Mouse (Mus musculus): ENCODE measurements around the gene Pak6. TPM values are rescaled to one million over a fixed set of nuclear protein-coding genes. Genes with fewer than 3 reads are reported as not detected.

Pak6 gene
- polyA plus RNA-seq, 1 experiment from 2014 or later, result 1.6 TPM

- Histone ChIP-seq H3K36me3 (ENCODE audit: control insufficient read depth, insufficient read depth, low read length) (no peaks in the 10 kb centered on the region), H3K4me2 (ENCODE audit: low read depth) (no peak overlapping the region), H3K9ac (ENCODE audit: low read length) (no peak overlapping the region), H3K4me3 (ENCODE audit: low read depth, low read length) (no peak overlapping the region), H3K27me3 (ENCODE audit: control insufficient read depth, insufficient read depth, low read length) (peaks cover 12% of the 10 kb centered on the region; the same call in 1 of the 2 replicates), H3K27ac (ENCODE audit: low read depth, low read length) (no peak overlapping the region), H3K9me3 (ENCODE audit: control insufficient read depth, low read length) (no peaks in the 10 kb centered on the region), H3K4me1 (ENCODE audit: control insufficient read depth, insufficient read depth, low read length) (peaks cover 3% of the 10 kb centered on the region; the same call in 1 of the 2 replicates)
- DNase-seq (ENCODE audit: low spot score) (no peak), ATAC-seq (ENCODE audit: insufficient read depth, low FRiP score, low TSS enrichment) (no peak)
- 28% methylated on average over 9 of the region's 9 CpGs for WGBS
These were observed 64.8 kb downstream of the Pak6 start for GRCm38 (mm10) chr2:118727911-118728310.

- H3K4me2 ChIP-seq (ENCODE audit: low read depth), result no peak within 1 kb of the TSS
- WGBS, result 15% methylated on average over 7 of the region's 7 CpGs
- H3K9me3 ChIP-seq (ENCODE audit: control insufficient read depth, low read length), result no peaks in the 10 kb centered on the region
- H3K27me3 ChIP-seq (ENCODE audit: control insufficient read depth, insufficient read depth, low read length), result peaks cover 12% of the 10 kb centered on the region; the same call in 1 of the 2 replicates
- no peak for ATAC-seq (ENCODE audit: insufficient read depth, low FRiP score, low TSS enrichment)
- H3K4me1 ChIP-seq (ENCODE audit: control insufficient read depth, insufficient read depth, low read length), result peaks cover 3% of the 10 kb centered on the region; the same call in 1 of the 2 replicates
- H3K27ac ChIP-seq (ENCODE audit: low read depth, low read length), result no peak within 1 kb of the TSS
- no peak within 1 kb of the TSS for H3K4me3 ChIP-seq (ENCODE audit: low read depth, low read length)
- H3K36me3 ChIP-seq (ENCODE audit: control insufficient read depth, insufficient read depth, low read length), result no peaks in the 10 kb centered on the region
- no peak within 1 kb of the TSS for H3K9ac ChIP-seq (ENCODE audit: low read length)
- DNase-seq (ENCODE audit: low spot score), result no peak
These were observed 65.2 kb downstream of the Pak6 start, which contains the start of gene Plcb2 for GRCm38 (mm10) chr2:118728337-118728736. Gene Plcb2, minus strand, starts transcription at chr2:118728438.

- DNase-seq (ENCODE audit: low spot score), result no peak
- no peak for ATAC-seq (ENCODE audit: insufficient read depth, low FRiP score, low TSS enrichment)
- H3K4me2 ChIP-seq (ENCODE audit: low read depth), result no peak overlapping the region
- H3K27me3 ChIP-seq (ENCODE audit: control insufficient read depth, insufficient read depth, low read length), result peaks cover 12% of the 10 kb centered on the region; the same call in 1 of the 2 replicates
- H3K9ac ChIP-seq (ENCODE audit: low read length), result no peak overlapping the region
- no peak overlapping the region for H3K4me3 ChIP-seq (ENCODE audit: low read depth, low read length)
- WGBS, result 44% methylated on average over 4 of the region's 4 CpGs
- no peaks in the 10 kb centered on the region for H3K9me3 ChIP-seq (ENCODE audit: control insufficient read depth, low read length)
- H3K27ac ChIP-seq (ENCODE audit: low read depth, low read length), result no peak overlapping the region
- H3K4me1 ChIP-seq (ENCODE audit: control insufficient read depth, insufficient read depth, low read length), result peaks cover 3% of the 10 kb centered on the region; the same call in 1 of the 2 replicates
- no peaks in the 10 kb centered on the region for H3K36me3 ChIP-seq (ENCODE audit: control insufficient read depth, insufficient read depth, low read length)
These were observed 66.1 kb downstream of the Pak6 start for GRCm38 (mm10) chr2:118729194-118729593.

- WGBS, result 29% methylated on average over 8 of the region's 8 CpGs
- H3K9ac ChIP-seq (ENCODE audit: low read length), result no peak overlapping the region
- H3K36me3 ChIP-seq (ENCODE audit: control insufficient read depth, insufficient read depth, low read length), result no peaks in the 10 kb centered on the region
- no peak overlapping the region for H3K4me3 ChIP-seq (ENCODE audit: low read depth, low read length)
- H3K4me2 ChIP-seq (ENCODE audit: low read depth), result no peak overlapping the region
- DNase-seq (ENCODE audit: low spot score) (no peak), ATAC-seq (ENCODE audit: insufficient read depth, low FRiP score, low TSS enrichment) (no peak)
- H3K9me3 ChIP-seq (ENCODE audit: control insufficient read depth, low read length), result no peaks in the 10 kb centered on the region
- H3K27me3 ChIP-seq (ENCODE audit: control insufficient read depth, insufficient read depth, low read length), result peaks cover 12% of the 10 kb centered on the region; the same call in 1 of the 2 replicates
- H3K27ac ChIP-seq (ENCODE audit: low read depth, low read length), result no peak overlapping the region
- H3K4me1 ChIP-seq (ENCODE audit: control insufficient read depth, insufficient read depth, low read length), result peaks cover 3% of the 10 kb centered on the region; the same call in 1 of the 2 replicates
These were observed 66.9 kb downstream of the Pak6 start for GRCm38 (mm10) chr2:118729816-118730621.

- no peak for ATAC-seq (ENCODE audit: insufficient read depth, low FRiP score, low TSS enrichment)
- H3K4me1 ChIP-seq (ENCODE audit: control insufficient read depth, insufficient read depth, low read length), result peaks cover 3% of the 10 kb centered on the region; the same call in 1 of the 2 replicates
- H3K27me3 ChIP-seq (ENCODE audit: control insufficient read depth, insufficient read depth, low read length), result peaks cover 12% of the 10 kb centered on the region; the same call in 1 of the 2 replicates
- no peak overlapping the region for H3K4me3 ChIP-seq (ENCODE audit: low read depth, low read length)
- DNase-seq (ENCODE audit: low spot score), result peak; percentile 51
- no peak overlapping the region for H3K27ac ChIP-seq (ENCODE audit: low read depth, low read length)
- no peak overlapping the region for H3K4me2 ChIP-seq (ENCODE audit: low read depth)
- no peak overlapping the region for H3K9ac ChIP-seq (ENCODE audit: low read length)
- no peaks in the 10 kb centered on the region for H3K9me3 ChIP-seq (ENCODE audit: control insufficient read depth, low read length)
- no peaks in the 10 kb centered on the region for H3K36me3 ChIP-seq (ENCODE audit: control insufficient read depth, insufficient read depth, low read length)
- WGBS, result 5% methylated on average over 3 of the region's 3 CpGs
These were observed 67.5 kb downstream of the Pak6 start for GRCm38 (mm10) chr2:118730622-118730915.

- no peak overlapping the region for H3K9ac ChIP-seq (ENCODE audit: low read length)
- peaks cover 3% of the 10 kb centered on the region; the same call in 1 of the 2 replicates for H3K4me1 ChIP-seq (ENCODE audit: control insufficient read depth, insufficient read depth, low read length)
- H3K36me3 ChIP-seq (ENCODE audit: control insufficient read depth, insufficient read depth, low read length), result no peaks in the 10 kb centered on the region
- no peak overlapping the region for H3K4me2 ChIP-seq (ENCODE audit: low read depth)
- DNase-seq (ENCODE audit: low spot score), result no peak
- 79% methylated on average over 5 of the region's 5 CpGs for WGBS
- no peak for ATAC-seq (ENCODE audit: insufficient read depth, low FRiP score, low TSS enrichment)
- no peak overlapping the region for H3K4me3 ChIP-seq (ENCODE audit: low read depth, low read length)
- no peaks in the 10 kb centered on the region for H3K9me3 ChIP-seq (ENCODE audit: control insufficient read depth, low read length)
- peaks cover 12% of the 10 kb centered on the region; the same call in 1 of the 2 replicates for H3K27me3 ChIP-seq (ENCODE audit: control insufficient read depth, insufficient read depth, low read length)
- no peak overlapping the region for H3K27ac ChIP-seq (ENCODE audit: low read depth, low read length)
These were observed 68.9 kb downstream of the Pak6 start for GRCm38 (mm10) chr2:118731981-118732380.

GRCm38 (mm10) chr2:118733341-118733740, 70.2 kb downstream of the Pak6 start:
- ATAC-seq (ENCODE audit: insufficient read depth, low FRiP score, low TSS enrichment), result no peak
- no peaks in the 10 kb centered on the region for H3K9me3 ChIP-seq (ENCODE audit: control insufficient read depth, low read length)
- peaks cover under 1% of the 10 kb centered on the region; the same call in 1 of the 2 replicates for H3K4me1 ChIP-seq (ENCODE audit: control insufficient read depth, insufficient read depth, low read length)
- H3K4me3 ChIP-seq (ENCODE audit: low read depth, low read length), result no peak overlapping the region
- no peak overlapping the region for H3K4me2 ChIP-seq (ENCODE audit: low read depth)
- DNase-seq (ENCODE audit: low spot score), result no peak
- no peak overlapping the region for H3K9ac ChIP-seq (ENCODE audit: low read length)
- no peak overlapping the region for H3K27ac ChIP-seq (ENCODE audit: low read depth, low read length)
- WGBS, result 67% methylated on average over 5 of the region's 5 CpGs
- H3K36me3 ChIP-seq (ENCODE audit: control insufficient read depth, insufficient read depth, low read length), result no peaks in the 10 kb centered on the region
- H3K27me3 ChIP-seq (ENCODE audit: control insufficient read depth, insufficient read depth, low read length), result peaks cover 10% of the 10 kb centered on the region; the same call in 1 of the 2 replicates

GRCm38 (mm10) chr2:118740341-118740740, 77.2 kb downstream of the Pak6 start:
- DNase-seq (ENCODE audit: low spot score), result no peak
- Histone ChIP-seq H3K9ac (ENCODE audit: low read length) (no peak overlapping the region), H3K27me3 (ENCODE audit: control insufficient read depth, insufficient read depth, low read length) (peaks cover 8% of the 10 kb centered on the region), H3K4me1 (ENCODE audit: control insufficient read depth, insufficient read depth, low read length) (peaks cover 9% of the 10 kb centered on the region), H3K4me3 (ENCODE audit: low read depth, low read length) (no peak overlapping the region), H3K36me3 (ENCODE audit: control insufficient read depth, insufficient read depth, low read length) (no peaks in the 10 kb centered on the region), H3K9me3 (ENCODE audit: control insufficient read depth, low read length) (no peaks in the 10 kb centered on the region), H3K27ac (ENCODE audit: low read depth, low read length) (no peak overlapping the region), H3K4me2 (ENCODE audit: low read depth) (no peak overlapping the region)
- no peak for ATAC-seq (ENCODE audit: insufficient read depth, low FRiP score, low TSS enrichment)
- WGBS, result 73% methylated on average over 3 of the region's 3 CpGs

- H3K4me1 ChIP-seq (ENCODE audit: control insufficient read depth, insufficient read depth, low read length), result peaks cover 9% of the 10 kb centered on the region
- H3K9ac ChIP-seq (ENCODE audit: low read length), result no peak overlapping the region
- no peak for DNase-seq (ENCODE audit: low spot score)
- no peak for ATAC-seq (ENCODE audit: insufficient read depth, low FRiP score, low TSS enrichment)
- no peak overlapping the region for H3K27ac ChIP-seq (ENCODE audit: low read depth, low read length)
- H3K36me3 ChIP-seq (ENCODE audit: control insufficient read depth, insufficient read depth, low read length), result no peaks in the 10 kb centered on the region
- no peak overlapping the region for H3K4me3 ChIP-seq (ENCODE audit: low read depth, low read length)
- H3K27me3 ChIP-seq (ENCODE audit: control insufficient read depth, insufficient read depth, low read length), result peaks cover 8% of the 10 kb centered on the region
- 73% methylated on average over 9 of the region's 9 CpGs for WGBS
- no peaks in the 10 kb centered on the region for H3K9me3 ChIP-seq (ENCODE audit: control insufficient read depth, low read length)
- no peak overlapping the region for H3K4me2 ChIP-seq (ENCODE audit: low read depth)
These were observed 78.1 kb downstream of the Pak6 start for GRCm38 (mm10) chr2:118741183-118741582.
